Mouse (Mus musculus): ENCODE measurements around the gene Rasgrp1. TPM values are rescaled to one million over a fixed set of nuclear protein-coding genes. Genes with fewer than 3 reads are reported as not detected.

Rasgrp1 gene
- 2.9 and 5.1 TPM in 2 replicates for polyA plus RNA-seq (2015; fragmentation: Nextera tagmentation; extraction: Ambion mirVana)

DNA sequence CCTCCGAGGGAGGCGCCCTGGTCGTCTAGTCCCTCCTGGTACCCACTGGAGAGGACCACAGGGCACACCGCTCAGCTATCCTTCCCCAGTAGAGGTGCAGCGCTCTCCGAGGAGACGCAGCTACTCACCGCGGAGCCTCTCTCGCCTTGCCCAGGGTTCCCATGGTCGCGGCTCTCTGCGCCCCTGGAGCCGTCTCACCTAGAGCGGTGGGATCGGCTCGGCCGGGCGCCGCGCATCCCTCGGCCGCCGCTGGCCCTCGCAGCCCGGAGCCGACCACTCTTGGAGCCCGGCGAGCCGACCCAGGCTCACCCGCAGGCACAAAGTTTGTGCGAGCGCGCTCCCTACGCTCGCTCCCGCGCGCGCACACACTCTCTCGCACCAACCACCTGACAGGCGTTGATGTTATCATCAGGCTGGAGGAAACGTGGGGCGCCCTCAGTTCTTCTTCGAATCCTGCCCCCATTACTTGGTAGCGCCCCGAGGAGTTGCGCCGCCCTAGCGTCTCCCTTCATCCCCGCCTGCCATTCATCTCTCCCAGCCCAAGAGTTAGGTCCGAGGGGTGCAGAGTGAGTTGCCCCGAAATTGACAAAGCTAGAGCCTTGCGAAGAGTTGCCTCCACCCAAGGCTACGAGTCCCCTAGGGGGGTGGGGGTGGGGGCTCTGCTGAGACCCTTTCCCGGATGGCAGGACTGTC, at the start of gene Rasgrp1:
Rasgrp1 (minus strand) TSS at position 455 of the 693 bp plus-strand sequence.
- Histone ChIP-seq H3K4me1 (peaks cover 19% of the 10 kb centered on the region), H3K36me3 (ENCODE audit: poor library complexity, severe bottlenecking) (no peaks in the 10 kb centered on the region), H3K27ac (no peak within 1 kb of the TSS), H3K27me3 (peaks cover 11% of the 10 kb centered on the region; the same call in 1 of the 2 replicates), H3K4me2 (peak within 1 kb of the TSS; percentile 97), H3K4me3 (peak within 1 kb of the TSS; percentile 53), H3K9me3 (replicated peaks) (no peaks in the 10 kb centered on the region), H3K9ac (peak within 1 kb of the TSS; percentile 63)
- peak; percentile 79 for ATAC-seq
- 2% methylated on average over 56 of the region's 56 CpGs for WGBS

DNA sequence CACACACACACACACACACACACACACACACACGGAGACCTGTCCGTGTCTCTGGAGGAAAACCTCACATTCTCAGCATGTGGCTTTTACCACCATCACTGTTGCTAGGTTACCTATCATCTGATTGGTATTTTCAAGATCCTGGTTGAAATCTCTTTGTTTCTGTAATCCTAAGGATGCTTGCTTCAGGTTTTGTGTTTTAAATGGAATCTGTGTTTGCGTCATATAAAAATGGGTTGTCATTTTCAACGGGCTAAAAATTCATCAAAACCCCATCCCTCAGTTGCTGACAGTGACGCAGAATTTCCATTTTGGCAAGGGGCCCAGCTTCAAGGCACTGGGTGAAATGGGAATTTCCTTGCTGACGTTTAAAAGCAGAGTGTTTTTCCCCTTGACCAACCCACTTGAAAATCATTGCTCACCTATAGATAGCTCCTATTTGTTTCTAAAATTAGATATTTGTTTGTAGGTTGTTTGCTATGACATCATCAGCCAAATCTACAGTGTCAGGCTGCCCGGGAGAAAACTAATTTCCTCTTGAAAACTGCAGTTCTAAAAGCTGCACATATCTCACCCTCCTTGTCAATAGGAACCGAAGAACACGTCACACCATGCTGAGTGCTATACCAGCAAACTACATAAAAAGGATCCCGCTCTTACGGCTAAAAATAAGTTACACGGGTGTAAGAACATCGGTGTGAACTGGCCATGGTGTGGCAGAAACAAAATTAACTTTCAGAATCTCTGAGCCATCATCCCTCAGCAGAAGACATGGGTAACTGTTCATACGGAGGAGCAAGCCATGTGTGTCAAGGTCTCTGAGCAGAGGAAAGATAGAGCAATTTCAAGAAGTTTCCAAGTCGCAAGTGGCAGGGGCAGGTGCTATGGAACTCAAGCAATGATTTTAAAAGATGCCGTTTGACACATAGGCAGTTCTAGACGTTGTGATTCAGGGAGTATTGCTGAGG, 47.4 kb upstream of the Rasgrp1 start:
- Histone ChIP-seq H3K9ac (no peak overlapping the region), H3K9me3 (replicated peaks) (no peaks in the 10 kb centered on the region), H3K27ac (peak overlapping the region; percentile 28), H3K27me3 (no peaks in the 10 kb centered on the region), H3K4me1 (no peaks in the 10 kb centered on the region), H3K36me3 (ENCODE audit: poor library complexity, severe bottlenecking) (no peaks in the 10 kb centered on the region), H3K4me2 (no peak overlapping the region), H3K4me3 (no peak overlapping the region)
- WGBS = 73% methylated on average over 17 of the region's 17 CpGs
- ATAC-seq = peak; percentile 51

GRCm38 (mm10) chr2:117389460-117389859, 46.7 kb upstream of the Rasgrp1 start:
- no peaks in the 10 kb centered on the region for H3K27me3 ChIP-seq
- H3K27ac ChIP-seq = no peak overlapping the region
- H3K36me3 ChIP-seq (ENCODE audit: poor library complexity, severe bottlenecking) = no peaks in the 10 kb centered on the region
- H3K4me1 ChIP-seq = no peaks in the 10 kb centered on the region
- H3K9ac ChIP-seq = no peak overlapping the region
- no peaks in the 10 kb centered on the region for H3K9me3 ChIP-seq (replicated peaks)
- no peak overlapping the region for H3K4me2 ChIP-seq
- WGBS = 75% methylated on average over 3 of the region's 3 CpGs
- no peak overlapping the region for H3K4me3 ChIP-seq
- ATAC-seq = peak; percentile 38; the same call in 1 of the 2 replicates

GRCm38 (mm10) chr2:117388121-117388520, 45.3 kb upstream of the Rasgrp1 start:
- Histone ChIP-seq H3K27me3 (no peaks in the 10 kb centered on the region), H3K4me1 (no peaks in the 10 kb centered on the region; the same call in 1 of the 2 replicates), H3K9ac (no peak overlapping the region), H3K27ac (no peak overlapping the region), H3K9me3 (replicated peaks) (no peaks in the 10 kb centered on the region), H3K4me3 (no peak overlapping the region), H3K4me2 (no peak overlapping the region), H3K36me3 (ENCODE audit: poor library complexity, severe bottlenecking) (no peaks in the 10 kb centered on the region)
- ATAC-seq = no peak
- WGBS = 87% methylated on average over 4 of the region's 4 CpGs

DNA sequence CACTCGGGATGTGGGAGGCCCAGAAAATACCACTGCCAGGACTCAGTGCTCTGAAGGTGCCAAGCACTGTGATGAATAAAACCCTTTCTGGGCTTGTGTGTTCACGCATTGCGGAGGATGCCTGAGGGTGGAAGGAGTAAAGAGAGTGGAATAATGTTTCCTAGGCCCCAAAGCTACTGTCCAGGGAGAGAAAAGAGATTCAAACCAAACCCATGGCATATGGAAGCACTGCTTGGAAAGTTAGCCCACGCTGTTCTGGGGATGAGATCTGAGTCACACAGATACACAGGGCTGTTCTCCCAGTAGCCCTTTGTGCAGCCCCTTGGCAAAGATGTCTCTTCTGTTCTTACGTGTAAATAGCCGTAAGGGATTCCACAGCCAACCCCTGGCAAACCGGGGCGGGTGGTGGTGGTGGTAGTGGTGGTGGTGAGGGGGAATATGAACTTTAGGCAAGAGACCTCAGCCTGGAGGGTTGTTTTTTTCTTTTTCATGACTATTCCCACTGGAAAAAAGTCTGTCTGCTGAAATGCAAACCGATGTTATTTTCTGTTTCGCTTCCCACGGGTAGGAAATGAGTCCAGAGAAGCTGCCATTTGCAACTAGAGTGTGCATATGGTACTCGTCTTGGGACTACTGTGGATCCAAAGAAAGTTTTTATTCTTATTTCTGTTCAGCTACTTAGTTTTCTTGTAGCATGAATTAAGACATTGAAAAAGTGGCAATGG, 44.3 kb upstream of the Rasgrp1 start:
- 87% methylated on average over 12 of the region's 12 CpGs for WGBS
- no peaks in the 10 kb centered on the region; the same call in 1 of the 2 replicates for H3K4me1 ChIP-seq
- H3K9ac ChIP-seq = no peak overlapping the region
- no peak for ATAC-seq
- no peak overlapping the region for H3K4me3 ChIP-seq
- H3K27ac ChIP-seq = no peak overlapping the region
- no peaks in the 10 kb centered on the region for H3K36me3 ChIP-seq (ENCODE audit: poor library complexity, severe bottlenecking)
- no peaks in the 10 kb centered on the region for H3K9me3 ChIP-seq (replicated peaks)
- no peaks in the 10 kb centered on the region for H3K27me3 ChIP-seq
- H3K4me2 ChIP-seq = no peak overlapping the region

- Histone ChIP-seq H3K27ac (no peak overlapping the region), H3K9me3 (replicated peaks) (no peaks in the 10 kb centered on the region), H3K4me3 (no peak overlapping the region), H3K36me3 (ENCODE audit: poor library complexity, severe bottlenecking) (no peaks in the 10 kb centered on the region), H3K27me3 (no peaks in the 10 kb centered on the region), H3K4me2 (no peak overlapping the region), H3K4me1 (peaks cover 8% of the 10 kb centered on the region), H3K9ac (no peak overlapping the region)
- 87% methylated on average over 7 of the region's 7 CpGs for WGBS
- no peak for ATAC-seq
Observed at GRCm38 (mm10) chr2:117386036-117386590, 43.3 kb upstream of the Rasgrp1 start.

DNA sequence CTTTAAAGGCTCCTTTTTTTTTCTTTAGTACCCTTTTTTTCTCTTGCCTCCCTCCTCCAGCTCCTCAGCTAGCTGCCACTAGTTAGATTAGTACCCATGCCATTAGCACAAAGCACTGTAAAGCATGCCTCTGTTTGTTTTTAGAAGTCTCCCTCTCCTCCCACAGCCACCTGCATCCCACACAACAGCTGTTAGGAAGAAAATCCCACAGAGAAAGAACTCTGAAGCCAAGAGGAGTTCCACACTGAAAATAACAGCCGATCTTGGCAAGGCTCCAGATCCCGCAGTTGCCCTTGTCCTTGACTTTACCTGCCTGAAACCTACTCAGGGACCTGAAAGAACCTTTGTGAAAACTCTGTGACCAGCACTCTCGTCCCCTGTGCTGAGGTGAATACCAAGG, 38.5 kb upstream of the Rasgrp1 start:
- H3K4me1 ChIP-seq = peaks cover 8% of the 10 kb centered on the region
- H3K4me2 ChIP-seq = no peak overlapping the region
- WGBS = 55% methylated on average over 3 of the region's 3 CpGs
- ATAC-seq = no peak
- no peaks in the 10 kb centered on the region for H3K9me3 ChIP-seq (replicated peaks)
- H3K27ac ChIP-seq = no peak overlapping the region
- no peak overlapping the region for H3K4me3 ChIP-seq
- H3K27me3 ChIP-seq = no peaks in the 10 kb centered on the region
- H3K9ac ChIP-seq = no peak overlapping the region
- no peaks in the 10 kb centered on the region for H3K36me3 ChIP-seq (ENCODE audit: poor library complexity, severe bottlenecking)

DNA sequence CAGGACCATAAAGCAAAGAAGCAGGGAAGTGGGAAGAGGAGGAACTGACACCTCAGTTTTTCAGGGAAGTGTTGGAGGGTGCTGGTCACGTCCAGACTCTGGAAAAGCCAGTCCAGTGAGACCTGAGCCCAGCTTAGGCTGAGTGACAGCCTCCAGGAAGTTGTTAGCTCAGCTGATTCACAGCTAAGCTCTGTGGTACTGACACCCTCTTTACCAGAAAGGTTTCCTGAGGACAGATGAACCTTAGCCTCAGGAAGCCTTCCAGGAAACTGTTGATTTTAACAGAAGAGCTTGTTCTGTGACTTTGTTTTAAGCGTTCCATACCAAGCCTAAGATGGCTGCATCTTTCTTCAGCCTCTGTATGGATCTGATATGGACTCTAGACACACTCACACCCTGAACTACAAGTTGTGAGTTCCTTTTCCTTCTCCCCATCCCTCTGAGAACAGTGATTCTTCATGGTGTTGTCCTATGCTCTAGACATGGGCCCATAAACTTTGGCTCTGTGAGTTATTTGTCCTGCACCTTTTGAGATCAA, 31.6 kb upstream of the Rasgrp1 start:
- 86% methylated on average over 2 of the region's 2 CpGs for WGBS
- no peaks in the 10 kb centered on the region for H3K9me3 ChIP-seq (replicated peaks)

DNA sequence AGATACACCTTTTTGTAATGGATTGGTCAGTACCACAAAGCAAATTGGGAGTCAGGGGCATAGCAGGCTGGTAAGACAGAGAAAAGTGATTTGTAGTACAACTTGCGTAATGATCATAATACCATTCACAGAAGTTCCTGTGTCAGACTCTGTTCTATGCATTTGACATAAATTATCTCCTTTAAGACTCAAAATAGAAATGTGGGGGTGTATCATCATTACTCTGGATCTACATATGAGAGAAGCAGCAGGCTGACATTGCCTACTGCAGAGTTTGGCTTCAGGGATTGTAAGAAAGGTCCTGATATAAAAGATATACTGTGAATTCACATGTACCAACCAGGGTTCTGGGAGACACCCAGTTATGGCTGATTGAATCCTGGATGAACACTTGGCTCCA, 28.9 kb upstream of the Rasgrp1 start:
- H3K4me3 ChIP-seq = no peak overlapping the region
- H3K27ac ChIP-seq = no peak overlapping the region
- H3K4me1 ChIP-seq = no peaks in the 10 kb centered on the region
- H3K4me2 ChIP-seq = no peak overlapping the region
- no peaks in the 10 kb centered on the region for H3K9me3 ChIP-seq (replicated peaks)
- ATAC-seq = no peak
- 95% methylated on average over 1 of the region's 1 CpGs for WGBS
- H3K36me3 ChIP-seq (ENCODE audit: poor library complexity, severe bottlenecking) = no peaks in the 10 kb centered on the region
- H3K9ac ChIP-seq = no peak overlapping the region
- H3K27me3 ChIP-seq = no peaks in the 10 kb centered on the region

More for the DNA sequence above, 31.6 kb upstream of the Rasgrp1 start:
- Histone ChIP-seq H3K27ac (no peak overlapping the region), H3K9ac (no peak overlapping the region), H3K4me2 (no peak overlapping the region), H3K27me3 (no peaks in the 10 kb centered on the region), H3K4me1 (no peaks in the 10 kb centered on the region), H3K4me3 (no peak overlapping the region), H3K36me3 (ENCODE audit: poor library complexity, severe bottlenecking) (no peaks in the 10 kb centered on the region)
- no peak for ATAC-seq

- H3K27ac ChIP-seq = no peak overlapping the region
- 67% methylated on average over 3 of the region's 3 CpGs for WGBS
- no peaks in the 10 kb centered on the region for H3K9me3 ChIP-seq (replicated peaks)
- no peak overlapping the region for H3K9ac ChIP-seq
- H3K4me3 ChIP-seq = no peak overlapping the region
- H3K36me3 ChIP-seq (ENCODE audit: poor library complexity, severe bottlenecking) = no peaks in the 10 kb centered on the region
- H3K4me1 ChIP-seq = no peaks in the 10 kb centered on the region
- H3K27me3 ChIP-seq = no peaks in the 10 kb centered on the region
- H3K4me2 ChIP-seq = no peak overlapping the region
- ATAC-seq = 0 out of 2 replicates have a peak, but pooled peaks have one; percentile 45
Observed at GRCm38 (mm10) chr2:117366478-117366877, 23.7 kb upstream of the Rasgrp1 start.

GRCm38 (mm10) chr2:117364056-117364455, 21.3 kb upstream of the Rasgrp1 start:
- Histone ChIP-seq H3K27me3 (no peaks in the 10 kb centered on the region), H3K9ac (no peak overlapping the region), H3K27ac (no peak overlapping the region), H3K9me3 (replicated peaks) (no peaks in the 10 kb centered on the region), H3K4me1 (no peaks in the 10 kb centered on the region), H3K4me2 (no peak overlapping the region), H3K4me3 (no peak overlapping the region), H3K36me3 (ENCODE audit: poor library complexity, severe bottlenecking) (no peaks in the 10 kb centered on the region)
- no peak for ATAC-seq
- WGBS = 93% methylated on average over 2 of the region's 2 CpGs

All from forebrain, embryonic 13.5 days (tissue).